14 mouse cellular contexts compared by ENCODE assay signal in the genomic region with DNA sequence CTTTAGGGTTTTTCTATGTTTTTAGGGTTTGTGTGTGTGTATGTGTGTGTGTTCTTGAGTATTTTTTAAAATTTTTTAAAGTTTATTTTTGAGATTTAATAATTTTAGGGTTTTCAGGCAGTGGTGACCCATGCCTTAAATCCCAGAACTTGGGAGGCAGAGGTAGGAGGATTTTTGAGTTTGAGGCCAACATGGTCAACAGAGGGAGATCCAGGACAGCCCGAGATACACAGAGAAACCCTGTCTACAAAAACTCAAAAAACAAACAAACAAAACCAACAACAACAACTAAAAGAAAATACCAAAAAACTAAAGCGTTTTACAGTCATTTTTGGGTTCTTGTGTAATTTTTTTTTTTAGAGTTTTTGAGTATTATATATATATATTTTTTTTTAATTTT. TPM values are rescaled to one million over a fixed set of nuclear protein-coding genes. Genes with fewer than 3 reads are reported as not detected.
"Had no signal": no experiment of that assay in that cellular context is flagged by ENCODE, and none has a peak within 500 bp of the region (broad histone marks: within the 10 kb centered on the region; RNA-seq: fewer than 3 reads in every experiment).

No protein-coding gene starts in this region.

- DNase-seq: kidney, adult 18-20 months; kidney, postnatal 10 days; layer of hippocampus, adult 9-11 months; layer of hippocampus, postnatal 36 days; lung, adult 18-20 months; lung, postnatal 36 days; thymus, adult 18-20 months; thymus, postnatal 14 days had no signal

- ATAC-seq: midbrain, embryonic 13.5 days had no signal

RNA-seq across cellular contexts. Expression of a gene that starts 44.1 kb away (rescaled TPM):
- total RNA-seq: layer of hippocampus, postnatal 36 days; left cerebral cortex, adult 8-10 months; left cerebral cortex, postnatal 25 days; liver, adult 2 months; megakaryocyte, adult 5-6 weeks; midbrain, postnatal 0 days had no signal

RNA-seq across cellular contexts. Expression of a gene that starts 56.8 kb away (rescaled TPM):
- total RNA-seq: layer of hippocampus, postnatal 36 days; left cerebral cortex, adult 8-10 months; left cerebral cortex, postnatal 25 days; megakaryocyte, adult 5-6 weeks; midbrain, postnatal 0 days had no signal
